14 mouse cellular contexts compared by ENCODE assay signal in genomic region chr2:29839460-29839859, GRCm38 (mm10). TPM values are rescaled to one million over a fixed set of nuclear protein-coding genes. Genes with fewer than 3 reads are reported as not detected.
DNase-seq lines count a peak whose midpoint lies in the region; ATAC-seq and TF ChIP-seq lines count a peak whose summit lies in the region.
"Had no signal": no experiment of that assay in that cellular context is flagged by ENCODE, and none has a peak within 500 bp of the region (broad histone marks: within the 10 kb centered on the region; RNA-seq: fewer than 3 reads in every experiment).

No protein-coding gene starts in this region.

- no peak overlapping the region for H3K4me2 ChIP-seq in hindbrain, embryonic 13.5 days
- no peak overlapping the region for H3K4me2 ChIP-seq in midbrain, embryonic 15.5 days
- H3K4me2 ChIP-seq: heart, embryonic 11.5 days; liver, embryonic 13.5 days had no signal

- peak overlapping the region; percentile 32; the same call in 1 of the 2 replicates for H3K4me3 ChIP-seq in E14TG2a.4 (replicated peaks; ENCODE audit: low read length)
- H3K4me3 ChIP-seq in hindbrain, embryonic 13.5 days: no peak overlapping the region
- H3K4me3 ChIP-seq in midbrain, embryonic 15.5 days: no peak overlapping the region
- H3K4me3 ChIP-seq: liver, embryonic 13.5 days had no signal

- no peak for TF ChIP-seq CTCF in E14TG2a.4 (conservative IDR thresholded peaks at IDR 0.05; ENCODE audit: low read length)

- H3K4me1 ChIP-seq in E14TG2a.4 (replicated peaks; ENCODE audit: low read depth, low read length): peaks cover 96% of the 10 kb centered on the region
- peaks cover 78% of the 10 kb centered on the region for H3K4me1 ChIP-seq in hindbrain, embryonic 13.5 days (replicated peaks)
- peaks cover 24% of the 10 kb centered on the region for H3K4me1 ChIP-seq in midbrain, embryonic 15.5 days

- peaks cover 90% of the 10 kb centered on the region for H3K36me3 ChIP-seq in E14TG2a.4 (ENCODE audit: insufficient read depth, low read length)
- H3K36me3 ChIP-seq in hindbrain, embryonic 13.5 days: peaks cover 21% of the 10 kb centered on the region
- 0 out of 2 replicates have a peak, but pooled peaks cover 3% of the 10 kb centered on the region for H3K36me3 ChIP-seq in midbrain, embryonic 15.5 days (replicated peaks)

- peak; percentile 70 for ATAC-seq in hindbrain, embryonic 13.5 days (ENCODE audit: low FRiP score)
- peak; percentile 62 for ATAC-seq in midbrain, embryonic 15.5 days (replicated peaks)
- ATAC-seq: inflammation-experienced regulatory T-cells, adult 6 months had no signal

- peaks cover 13% of the 10 kb centered on the region for H3K27me3 ChIP-seq in E14TG2a.4 (ENCODE audit: insufficient read depth, low read length)
- H3K27me3 ChIP-seq in hindbrain, embryonic 13.5 days: no peaks in the 10 kb centered on the region
- no peaks in the 10 kb centered on the region for H3K27me3 ChIP-seq in midbrain, embryonic 15.5 days (replicated peaks)

- WGBS in hindbrain, embryonic 13.5 days: 6% methylated on average over 4 of the region's 4 CpGs
- WGBS in midbrain, embryonic 15.5 days: 15% methylated on average over 4 of the region's 4 CpGs

- peak; percentile 54 for DNase-seq in R1 (ENCODE audit: low read depth, low spot score)
- no peak for DNase-seq in cerebellum, postnatal 14 days
- DNase-seq in adipocyte (ENCODE audit: low spot score): no peak
- DNase-seq in frontal cortex, postnatal 25 days (ENCODE audit: low spot score in 2 of 2): no peak
- DNase-seq: adrenal gland, postnatal 36 days; cerebellum, adult 11-12 months; liver, embryonic 13.5 days; lung, postnatal 36 days; spleen, adult 18-20 months had no signal

- peak overlapping the region; percentile 20 for H3K9ac ChIP-seq in hindbrain, embryonic 13.5 days
- no peak overlapping the region for H3K9ac ChIP-seq in midbrain, embryonic 15.5 days
- H3K9ac ChIP-seq: liver, embryonic 13.5 days had no signal

- peak overlapping the region; percentile 89 for H3K27ac ChIP-seq in hindbrain, embryonic 13.5 days
- H3K27ac ChIP-seq in midbrain, embryonic 15.5 days: peak overlapping the region; percentile 46; the same call in 1 of the 2 replicates
- H3K27ac ChIP-seq: liver, embryonic 13.5 days had no signal

- no peaks in the 10 kb centered on the region for H3K9me3 ChIP-seq in E14TG2a.4 (ENCODE audit: low read length)
- H3K9me3 ChIP-seq in hindbrain, embryonic 13.5 days: no peaks in the 10 kb centered on the region
- H3K9me3 ChIP-seq in midbrain, embryonic 15.5 days: no peaks in the 10 kb centered on the region
- H3K9me3 ChIP-seq: liver, embryonic 13.5 days had no signal

RNA-seq across cellular contexts. Expression of gene Urm1, which starts 19.6 kb away (rescaled TPM):
- 23.5 and 26.8 TPM in 2 replicates for polyA plus RNA-seq in hindbrain, embryonic 13.5 days (2015; fragmentation: Nextera tagmentation; extraction: Ambion mirVana)
- 20.9 and 28.3 TPM in 2 replicates for polyA plus RNA-seq in midbrain, embryonic 15.5 days (2015; fragmentation: Nextera tagmentation; extraction: Ambion mirVana)

RNA-seq across cellular contexts. Expression of gene Cercam, which starts 29.5 kb away (rescaled TPM):
- 23.8 and 24.9 TPM in 2 replicates for polyA plus RNA-seq in hindbrain, embryonic 13.5 days (2015; fragmentation: Nextera tagmentation; extraction: Ambion mirVana)
- 18.1 and 19.0 TPM in 2 replicates for polyA plus RNA-seq in midbrain, embryonic 15.5 days (2015; fragmentation: Nextera tagmentation; extraction: Ambion mirVana)

RNA-seq across cellular contexts. Expression of gene Slc27a4, which starts 37.0 kb away (rescaled TPM):
- 32.6 and 33.4 TPM in 2 replicates for polyA plus RNA-seq in hindbrain, embryonic 13.5 days (2015; fragmentation: Nextera tagmentation; extraction: Ambion mirVana)
- 45.9 and 50.9 TPM in 2 replicates for polyA plus RNA-seq in midbrain, embryonic 15.5 days (2015; fragmentation: Nextera tagmentation; extraction: Ambion mirVana)

RNA-seq across cellular contexts. Expression of gene Odf2, which starts 49.6 kb away (rescaled TPM):
- 70.3 and 78.3 TPM in 2 replicates for polyA plus RNA-seq in hindbrain, embryonic 13.5 days (2015; fragmentation: Nextera tagmentation; extraction: Ambion mirVana)
- 67.3 and 75.9 TPM in 2 replicates for polyA plus RNA-seq in midbrain, embryonic 15.5 days (2015; fragmentation: Nextera tagmentation; extraction: Ambion mirVana)

RNA-seq across cellular contexts. Expression of gene Trub2, which starts 51.2 kb away (rescaled TPM):
- 40.0 and 43.0 TPM in 2 replicates for polyA plus RNA-seq in hindbrain, embryonic 13.5 days (2015; fragmentation: Nextera tagmentation; extraction: Ambion mirVana)
- polyA plus RNA-seq in midbrain, embryonic 15.5 days (2015; fragmentation: Nextera tagmentation; extraction: Ambion mirVana): 39.4 and 39.8 TPM in 2 replicates
